Mouse (Mus musculus) forebrain, embryonic 10.5 days (tissue): ENCODE measurements around the gene Vwa7. TPM values are rescaled to one million over a fixed set of nuclear protein-coding genes. Genes with fewer than 3 reads are reported as not detected.

Source experiments
- DNase-seq: peaks from one replicate; pipeline ENCODE4 v3.0.0-alpha.2; 2017; ENCODE audit warnings: low spot score; ENCODE audit errors: extremely low spot score
- H3K27ac ChIP-seq: fragments of 300-500 bp; sonication (generic); 2 replicates; pipeline ENCODE4 v1.5.1; 2016; ENCODE audit warnings: mild to moderate bottlenecking
- H3K27me3 ChIP-seq: fragments of 300-500 bp; sonication (generic); 2 replicates; pipeline ENCODE4 v1.6.1; 2016; ENCODE audit warnings: mild to moderate bottlenecking; ENCODE audit not compliant: poor library complexity, severe bottlenecking
- H3K36me3 ChIP-seq: fragments of 300-500 bp; sonication (generic); replicated peaks from 2 replicates; pipeline ENCODE4 v1.6.1; 2016; ENCODE audit warnings: mild to moderate bottlenecking, moderate library complexity
- H3K4me1 ChIP-seq: fragments of 300-500 bp; sonication (generic); 2 replicates; pipeline ENCODE4 v1.6.1; 2016
- H3K4me3 ChIP-seq: fragments of 300-500 bp; sonication (generic); 2 replicates; pipeline ENCODE4 v1.5.1; 2016; ENCODE audit warnings: mild to moderate bottlenecking, moderate library complexity
- H3K9me3 ChIP-seq: fragments of 300-500 bp; sonication (generic); 2 replicates; pipeline ENCODE4 v1.6.1; 2016; ENCODE audit warnings: mild to moderate bottlenecking, moderate library complexity
- WGBS: fragments of 180-500 bp; shearing (Covaris S2); methylation state at CpG from one replicate; pipeline ENCODE4 v1.1.7; 2016; 5-methylcytosine and 5-hydroxymethylcytosine counted together
- polyA plus RNA-seq: library from polyadenylated mRNA; unstranded; fragments of >200 nt; fragmentation: Nextera tagmentation; extraction: Ambion mirVana; gene quantifications from 2 replicates; pipeline ENCODE4 v1.2.1, GENCODE M21; 2016

Vwa7 gene
- polyA plus RNA-seq, 1 experiment from 2014 or later: 0.19 TPM

DNA sequence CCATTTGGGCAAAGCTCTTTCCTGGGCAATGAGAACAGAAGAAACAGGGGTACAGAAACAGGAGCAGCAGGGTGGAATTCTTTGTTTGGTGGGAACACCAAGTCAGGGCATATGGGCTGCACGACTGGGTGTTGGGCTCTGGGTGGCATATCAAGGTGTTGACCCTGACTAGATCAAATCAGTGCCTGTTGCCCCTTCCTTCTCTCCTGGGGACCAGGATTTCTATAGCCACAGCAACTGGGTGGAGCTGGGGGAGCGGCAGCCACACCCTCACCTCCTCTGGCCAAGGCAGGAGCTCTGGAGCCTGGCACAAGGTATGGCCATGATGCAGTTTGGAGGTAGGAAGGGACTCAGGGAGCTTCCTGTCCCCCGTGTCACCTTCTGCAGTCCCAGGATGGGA is 1.8 kb downstream of the Vwa7 start:
- 79% methylated on average over 3 of the region's 3 CpGs for WGBS
- Histone ChIP-seq H3K9me3 (no peaks in the 10 kb centered on the region), H3K36me3 (peaks cover 54% of the 10 kb centered on the region), H3K27me3 (no peaks in the 10 kb centered on the region), H3K4me1 (peaks cover 16% of the 10 kb centered on the region), H3K4me3 (no peak overlapping the region), H3K27ac (no peak overlapping the region)
- DNase-seq: no peak

- DNase-seq: no peak
- Histone ChIP-seq H3K4me3 (peak overlapping the region; percentile 15; the same call in 1 of the 2 replicates), H3K27ac (no peak overlapping the region), H3K27me3 (no peaks in the 10 kb centered on the region), H3K9me3 (no peaks in the 10 kb centered on the region), H3K4me1 (peaks cover 33% of the 10 kb centered on the region), H3K36me3 (peaks cover 37% of the 10 kb centered on the region)
- 81% methylated on average over 11 of the region's 11 CpGs for WGBS
These were observed 3.5 kb downstream of the Vwa7 start for GRCm38 (mm10) chr17:35019894-35020293.

DNA sequence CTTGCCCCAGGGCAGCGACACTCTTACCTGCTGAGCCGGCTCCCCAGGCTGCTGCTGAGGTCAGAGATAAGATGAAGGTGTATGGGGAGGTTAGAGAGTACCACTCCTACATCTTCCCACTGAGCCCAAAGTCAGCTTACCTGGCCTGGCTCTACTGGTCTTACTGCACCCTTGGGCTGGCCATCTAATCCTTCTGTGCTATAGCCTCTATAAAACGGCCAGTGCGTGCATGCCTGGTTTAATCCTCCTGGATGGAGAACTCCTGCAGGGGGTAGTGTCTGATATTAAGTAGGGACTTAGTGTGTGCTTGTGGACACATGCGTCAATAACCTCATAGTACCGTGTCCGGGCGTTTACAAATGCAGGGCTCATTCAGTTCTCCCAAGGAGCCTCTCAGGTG is 4.2 kb downstream of the Vwa7 start:
- DNase-seq: no peak

GRCm38 (mm10) chr17:35021163-35021808 is 4.9 kb downstream of the Vwa7 start:
- Histone ChIP-seq H3K36me3 (peaks cover 23% of the 10 kb centered on the region), H3K4me1 (peaks cover 42% of the 10 kb centered on the region), H3K27me3 (no peaks in the 10 kb centered on the region), H3K27ac (peak overlapping the region; percentile 81), H3K9me3 (no peaks in the 10 kb centered on the region), H3K4me3 (peak overlapping the region; percentile 32)
- WGBS: 6% methylated on average over 17 of the region's 17 CpGs
- peak; percentile 91 for DNase-seq

More for the DNA sequence above, 4.2 kb downstream of the Vwa7 start:
- H3K36me3 ChIP-seq: peaks cover 31% of the 10 kb centered on the region
- H3K4me3 ChIP-seq: no peak overlapping the region
- peaks cover 35% of the 10 kb centered on the region for H3K4me1 ChIP-seq
- H3K27me3 ChIP-seq: no peaks in the 10 kb centered on the region
- H3K27ac ChIP-seq: no peak overlapping the region
- 90% methylated on average over 8 of the region's 8 CpGs for WGBS
- H3K9me3 ChIP-seq: no peaks in the 10 kb centered on the region

DNA sequence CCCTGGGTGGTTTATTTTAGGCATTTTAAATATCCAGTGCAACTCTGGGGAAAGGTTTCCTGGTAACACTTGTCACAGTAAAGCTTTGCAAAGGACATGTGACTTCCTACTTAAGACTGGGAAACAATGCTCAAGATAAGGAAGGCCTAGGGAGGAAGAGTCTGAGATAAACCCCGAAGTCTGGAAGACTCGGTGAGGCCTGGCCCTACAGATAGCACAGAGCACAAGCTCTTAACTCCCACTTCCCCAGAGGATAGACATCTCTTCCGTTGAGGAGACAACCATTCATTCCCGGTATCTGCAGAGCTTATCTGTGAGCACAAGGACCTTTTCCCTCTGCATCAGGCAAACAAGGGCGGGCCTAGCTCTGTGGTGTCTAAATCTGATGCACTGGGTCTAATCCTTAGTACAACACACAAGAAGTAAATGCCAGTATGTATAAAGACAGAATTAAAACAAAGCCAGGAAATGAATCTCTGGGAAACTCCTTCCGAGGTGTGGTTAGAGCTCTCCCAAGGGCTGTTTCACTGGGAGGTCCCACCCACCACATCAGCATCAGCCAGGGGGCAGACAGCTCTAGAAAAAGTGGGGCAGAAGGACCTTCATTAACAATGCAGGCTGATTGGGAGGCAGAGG is 5.6 kb downstream of the Vwa7 start:
- Histone ChIP-seq H3K27ac (peak overlapping the region; percentile 81), H3K4me3 (peak overlapping the region; percentile 32; the same call in 1 of the 2 replicates), H3K36me3 (peaks cover 16% of the 10 kb centered on the region), H3K27me3 (no peaks in the 10 kb centered on the region), H3K4me1 (peaks cover 48% of the 10 kb centered on the region), H3K9me3 (no peaks in the 10 kb centered on the region)
- no peak for DNase-seq
- WGBS: 71% methylated on average over 6 of the region's 6 CpGs

DNA sequence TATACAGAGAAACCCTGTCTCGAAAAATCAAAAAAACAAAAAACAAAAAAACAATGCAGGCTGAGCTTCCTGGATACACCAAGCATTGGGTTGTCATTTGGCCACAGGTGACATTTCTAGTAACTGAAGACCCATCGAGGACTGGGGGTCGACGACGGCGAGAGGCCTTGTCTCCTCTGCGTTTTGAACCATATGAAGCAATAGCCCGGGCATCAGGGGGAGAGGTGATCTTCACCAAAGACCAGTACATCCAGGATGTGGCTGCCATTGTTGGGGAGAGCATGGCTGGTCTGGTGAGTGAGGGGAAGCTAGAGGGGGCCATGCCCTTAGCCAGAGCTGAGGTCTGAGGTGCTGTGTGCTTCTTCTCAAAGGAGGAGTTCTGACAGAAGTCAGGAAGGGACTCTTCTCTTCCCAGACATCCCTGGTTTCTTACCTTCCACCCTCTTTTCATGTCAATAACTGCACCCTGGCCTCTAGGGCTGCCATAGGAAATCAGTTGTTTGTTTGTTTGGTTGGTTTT is 6.2 kb downstream of the Vwa7 start:
- Histone ChIP-seq H3K36me3 (peaks cover 10% of the 10 kb centered on the region), H3K4me3 (no peak overlapping the region), H3K4me1 (peaks cover 55% of the 10 kb centered on the region), H3K9me3 (no peaks in the 10 kb centered on the region), H3K27me3 (no peaks in the 10 kb centered on the region), H3K27ac (no peak overlapping the region)
- DNase-seq: no peak
- WGBS: 95% methylated on average over 8 of the region's 8 CpGs

DNA sequence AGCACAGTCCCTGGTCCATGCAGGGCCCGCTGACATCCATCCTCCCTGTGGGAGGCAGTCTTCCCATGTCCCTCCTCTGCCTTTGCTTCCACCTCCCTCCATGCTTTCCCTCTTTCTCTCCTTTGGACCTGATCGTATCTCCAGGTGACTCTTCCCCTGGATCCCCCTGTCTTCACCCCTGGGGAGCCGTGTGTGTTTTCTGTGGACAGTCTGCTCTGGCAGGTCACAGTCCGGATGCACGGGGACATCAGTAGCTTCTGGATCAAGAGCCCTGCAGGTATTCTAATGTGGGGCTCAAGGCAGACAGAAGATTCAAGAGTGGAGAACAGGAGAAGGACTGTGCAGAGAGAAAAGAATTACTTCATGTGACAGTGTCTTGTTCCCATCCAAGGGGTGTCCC is 6.8 kb downstream of the Vwa7 start:
- no peak for DNase-seq
- no peak overlapping the region for H3K4me3 ChIP-seq
- 88% methylated on average over 5 of the region's 5 CpGs for WGBS
- no peaks in the 10 kb centered on the region for H3K9me3 ChIP-seq
- peak overlapping the region; percentile 41; the same call in 1 of the 2 replicates for H3K27ac ChIP-seq
- H3K4me1 ChIP-seq: peaks cover 60% of the 10 kb centered on the region
- peaks cover 4% of the 10 kb centered on the region for H3K36me3 ChIP-seq
- no peaks in the 10 kb centered on the region for H3K27me3 ChIP-seq

DNA sequence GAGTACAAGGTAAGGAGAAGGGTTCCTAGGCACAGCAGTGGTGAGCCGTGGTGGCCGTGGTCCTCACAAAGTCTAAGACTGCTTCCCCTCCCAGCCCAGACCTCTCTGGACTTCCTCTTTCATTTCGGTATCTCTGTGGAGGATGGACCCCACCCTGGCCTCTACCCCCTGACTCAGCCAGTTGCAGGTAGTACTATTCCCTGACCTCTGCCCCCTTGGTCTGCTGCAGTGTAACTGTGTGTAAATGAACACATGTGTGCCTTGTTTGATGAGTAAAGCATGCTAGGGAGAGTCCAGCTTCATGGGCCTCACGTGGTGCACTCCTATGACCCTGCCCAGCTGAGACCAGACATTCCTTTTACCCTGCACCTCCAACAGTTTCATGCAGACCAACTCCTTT is 7.4 kb downstream of the Vwa7 start:
- peaks cover 60% of the 10 kb centered on the region for H3K4me1 ChIP-seq
- peak; percentile 14 for DNase-seq
- H3K4me3 ChIP-seq: 0 out of 2 replicates have a peak overlapping the region, but pooled peaks have one; percentile 10
- H3K36me3 ChIP-seq: no peaks in the 10 kb centered on the region
- H3K9me3 ChIP-seq: no peaks in the 10 kb centered on the region
- WGBS: 84% methylated on average over 4 of the region's 4 CpGs
- H3K27ac ChIP-seq: peak overlapping the region; percentile 66
- H3K27me3 ChIP-seq: no peaks in the 10 kb centered on the region

GRCm38 (mm10) chr17:35024261-35024660 is 7.9 kb downstream of the Vwa7 start:
- Histone ChIP-seq H3K27ac (peak overlapping the region; percentile 66), H3K4me3 (peak overlapping the region; percentile 10; the same call in 1 of the 2 replicates), H3K4me1 (peaks cover 63% of the 10 kb centered on the region), H3K9me3 (no peaks in the 10 kb centered on the region), H3K36me3 (no peaks in the 10 kb centered on the region), H3K27me3 (no peaks in the 10 kb centered on the region)
- 82% methylated on average over 13 of the region's 13 CpGs for WGBS
- DNase-seq: peak; percentile 14

DNA sequence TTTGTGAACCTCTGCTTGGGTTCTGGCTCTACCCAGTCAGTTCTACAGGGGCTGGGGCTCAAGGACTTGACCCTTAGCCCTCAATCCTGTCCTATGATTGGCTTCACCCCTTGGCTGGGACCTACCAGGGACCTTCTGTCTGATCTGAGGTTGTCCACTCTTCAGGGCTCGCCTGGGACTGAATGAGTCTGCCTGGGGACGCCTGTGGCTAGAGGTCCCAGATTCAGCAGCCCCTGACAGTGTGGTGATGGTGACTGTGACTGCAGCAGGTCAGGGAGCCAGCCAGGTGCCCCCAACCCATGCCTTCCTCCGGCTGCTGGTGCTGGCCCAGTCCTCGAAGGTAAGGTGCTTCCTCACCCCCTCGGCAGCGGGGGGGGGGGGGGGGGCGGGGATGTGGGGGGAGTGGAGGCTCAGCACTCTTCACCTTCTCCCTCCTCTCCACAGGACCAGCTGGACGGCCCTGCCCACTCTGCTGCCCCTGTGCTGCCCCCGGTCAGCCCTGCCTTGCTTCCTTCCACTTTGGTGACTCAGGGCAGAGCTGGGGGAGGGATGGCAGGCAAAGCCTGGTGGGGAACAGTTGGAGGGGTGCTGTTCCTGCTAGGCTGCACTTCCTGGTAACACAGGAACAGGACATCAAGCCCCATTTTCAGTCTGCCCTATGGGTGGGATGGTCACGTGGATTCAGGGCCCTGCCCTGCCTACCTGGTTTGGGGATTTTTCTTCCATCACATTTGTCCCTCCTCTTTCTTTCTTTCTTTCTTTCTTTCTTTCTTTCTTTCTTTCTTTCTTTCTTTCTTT is 8.5 kb downstream of the Vwa7 start:
- DNase-seq: no peak
- Histone ChIP-seq H3K4me1 (peaks cover 68% of the 10 kb centered on the region), H3K27me3 (no peaks in the 10 kb centered on the region), H3K27ac (peak overlapping the region; percentile 66; the same call in 1 of the 2 replicates), H3K36me3 (no peaks in the 10 kb centered on the region), H3K9me3 (no peaks in the 10 kb centered on the region), H3K4me3 (no peak overlapping the region; the same call in 1 of the 2 replicates)
- WGBS: 61% methylated on average over 10 of the region's 10 CpGs

DNA sequence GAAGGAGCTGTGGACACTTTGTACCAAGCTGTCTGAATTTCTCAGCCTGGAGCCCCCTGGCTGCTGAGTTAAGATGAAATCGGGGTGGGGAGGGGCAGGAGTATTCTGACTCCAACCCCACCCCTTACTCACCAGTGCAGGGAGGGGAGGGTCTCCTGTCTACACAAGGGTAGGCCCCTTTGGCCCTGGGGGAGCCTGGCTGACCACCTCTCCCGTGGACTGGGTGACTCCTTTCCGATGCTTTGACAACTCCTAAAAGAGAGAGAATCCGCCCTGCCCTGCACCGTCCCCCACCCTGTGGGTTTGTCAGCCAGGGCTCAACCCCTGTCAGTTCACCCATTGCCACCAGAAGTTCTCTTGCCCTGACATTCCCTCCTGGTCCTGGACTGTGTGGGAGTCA is 9.8 kb downstream of the Vwa7 start:
- peak overlapping the region; percentile 58 for H3K27ac ChIP-seq
- no peaks in the 10 kb centered on the region for H3K27me3 ChIP-seq
- H3K9me3 ChIP-seq: no peaks in the 10 kb centered on the region
- no peak for DNase-seq
- no peaks in the 10 kb centered on the region for H3K36me3 ChIP-seq
- peaks cover 69% of the 10 kb centered on the region for H3K4me1 ChIP-seq
- no peak overlapping the region for H3K4me3 ChIP-seq
- WGBS: 84% methylated on average over 5 of the region's 5 CpGs

DNA sequence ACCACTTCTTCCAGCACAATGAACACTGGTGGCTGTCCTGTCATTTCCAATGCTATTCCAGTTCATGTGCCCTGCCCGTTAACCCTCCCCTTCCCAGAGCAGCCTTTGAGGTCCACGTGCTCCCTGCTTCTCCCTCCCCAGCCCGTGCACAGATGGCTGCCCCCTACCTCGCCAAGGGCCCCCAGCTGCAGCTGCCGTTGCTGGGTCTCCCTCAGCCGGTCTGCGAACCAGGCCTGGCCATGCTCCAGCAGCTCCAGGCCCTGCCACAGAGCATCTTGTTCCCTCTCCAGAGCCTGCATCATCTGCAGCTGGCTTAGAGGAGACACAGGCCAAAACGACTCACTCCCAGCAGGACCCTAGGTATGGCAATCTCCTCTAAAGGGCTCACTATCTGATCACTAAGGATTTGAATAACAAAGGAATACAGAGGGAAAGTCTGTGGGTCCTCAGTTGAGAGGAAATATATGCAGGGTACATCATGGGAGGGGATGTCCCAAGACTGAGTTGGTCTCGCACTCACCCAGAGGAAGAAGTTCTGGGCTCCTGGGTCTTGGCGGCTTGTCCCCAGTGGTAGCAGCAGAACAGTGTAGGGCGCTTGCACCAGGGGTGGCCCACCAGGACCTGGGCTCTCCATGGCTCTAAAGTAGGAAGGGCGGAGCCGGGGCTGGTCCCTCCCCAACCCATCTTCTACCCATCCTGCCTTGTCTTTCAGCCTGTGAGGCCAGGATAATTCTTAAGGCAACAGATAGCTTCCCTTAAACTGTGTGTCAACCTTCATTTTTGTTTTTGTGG is 11.1 kb downstream of the Vwa7 start, which contains the start of gene Sapcd1:
TSS of gene Sapcd1 (minus strand) at position 740 of the 792 bp plus-strand sequence.
- peak; percentile 19 for DNase-seq
- Histone ChIP-seq H3K27me3 (0 out of 2 replicates have a peak, but pooled peaks cover 3% of the 10 kb centered on the region), H3K36me3 (no peaks in the 10 kb centered on the region), H3K4me1 (peaks cover 60% of the 10 kb centered on the region), H3K9me3 (no peaks in the 10 kb centered on the region), H3K27ac (peak within 1 kb of the TSS; percentile 80), H3K4me3 (peak within 1 kb of the TSS; percentile 28)
- 38% methylated on average over 13 of the region's 13 CpGs for WGBS
